Mouse (Mus musculus) megakaryocyte, embryonic 14.5 days (primary cell): ENCODE measurements around the gene Pdk2. TPM values are rescaled to one million over a fixed set of nuclear protein-coding genes. Genes with fewer than 3 reads are reported as not detected.

Source experiments
- H3K27me3 ChIP-seq: replicated peaks from 2 replicates; pipeline ENCODE3; 2012; ENCODE audit warnings: inconsistent platforms
- H3K36me3 ChIP-seq: replicated peaks from 2 replicates; pipeline ENCODE3; 2012; ENCODE audit warnings: low read length, inconsistent platforms, mixed read lengths
- H3K4me1 ChIP-seq: 2 replicates; pipeline ENCODE4 v1.6.1; 2012; ENCODE audit warnings: inconsistent platforms
- H3K4me3 ChIP-seq: replicated peaks from 2 replicates; pipeline ENCODE3; 2012; ENCODE audit warnings: moderate library complexity, mild to moderate bottlenecking, inconsistent platforms
- H3K9me3 ChIP-seq: 2 replicates; pipeline ENCODE4 v1.6.1; 2012; ENCODE audit warnings: inconsistent platforms
- FLI1 ChIP-seq: IDR thresholded peaks from 2 replicates; pipeline ENCODE4 v1.6.1; 2012; ENCODE audit warnings: low read length, inconsistent platforms, mixed read lengths
- GATA1 ChIP-seq: IDR thresholded peaks from 3 replicates; pipeline ENCODE4 v1.6.1; 2012; ENCODE audit warnings: mixed read lengths, low read length, inconsistent platforms, borderline replicate concordance
- polyA plus RNA-seq: library from polyadenylated mRNA; stranded (reverse); fragments of >175 nt; gene quantifications from 2 replicates; pipeline ENCODE4 v1.2.3, GENCODE M21; 2012; ENCODE audit warnings: low replicate concordance; ENCODE audit not compliant: insufficient read depth

Pdk2 gene
- 35.1 and 38.6 TPM in 2 replicates for polyA plus RNA-seq

DNA sequence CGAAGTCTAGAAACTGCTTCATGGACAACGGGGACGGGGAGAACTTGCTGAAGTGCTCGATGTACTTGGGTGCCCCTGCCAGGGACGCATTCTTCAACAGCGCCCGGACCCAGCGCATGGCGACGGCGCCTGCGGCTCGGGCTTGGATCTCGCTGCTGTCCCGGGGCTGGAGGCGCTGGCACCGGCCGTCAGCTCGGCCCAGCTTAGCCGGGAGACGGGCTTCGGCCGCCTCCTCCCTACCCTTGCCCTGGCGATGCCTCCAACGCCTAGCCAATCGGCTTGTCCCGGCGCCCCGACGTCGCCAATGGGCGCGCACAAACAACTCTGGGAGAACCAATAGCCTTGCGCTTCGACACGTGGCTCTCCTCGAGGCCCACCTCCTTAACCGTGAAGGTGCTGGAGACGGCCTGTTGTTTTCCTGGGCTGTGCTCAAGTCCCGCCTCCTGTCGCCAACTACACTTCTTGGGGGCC is at the start of gene Pdk2:
Gene Pdk2, minus strand, starts transcription at position 216 of the 471 bp plus-strand sequence.
- H3K27me3 ChIP-seq: peaks cover 66% of the 10 kb centered on the region
- H3K4me3 ChIP-seq: peak within 1 kb of the TSS; percentile 97
- peaks cover 37% of the 10 kb centered on the region for H3K36me3 ChIP-seq
- no peak for TF ChIP-seq FLI1
- TF ChIP-seq GATA1: no peak
- H3K4me1 ChIP-seq: peaks cover 45% of the 10 kb centered on the region
- H3K9me3 ChIP-seq: no peaks in the 10 kb centered on the region

DNA sequence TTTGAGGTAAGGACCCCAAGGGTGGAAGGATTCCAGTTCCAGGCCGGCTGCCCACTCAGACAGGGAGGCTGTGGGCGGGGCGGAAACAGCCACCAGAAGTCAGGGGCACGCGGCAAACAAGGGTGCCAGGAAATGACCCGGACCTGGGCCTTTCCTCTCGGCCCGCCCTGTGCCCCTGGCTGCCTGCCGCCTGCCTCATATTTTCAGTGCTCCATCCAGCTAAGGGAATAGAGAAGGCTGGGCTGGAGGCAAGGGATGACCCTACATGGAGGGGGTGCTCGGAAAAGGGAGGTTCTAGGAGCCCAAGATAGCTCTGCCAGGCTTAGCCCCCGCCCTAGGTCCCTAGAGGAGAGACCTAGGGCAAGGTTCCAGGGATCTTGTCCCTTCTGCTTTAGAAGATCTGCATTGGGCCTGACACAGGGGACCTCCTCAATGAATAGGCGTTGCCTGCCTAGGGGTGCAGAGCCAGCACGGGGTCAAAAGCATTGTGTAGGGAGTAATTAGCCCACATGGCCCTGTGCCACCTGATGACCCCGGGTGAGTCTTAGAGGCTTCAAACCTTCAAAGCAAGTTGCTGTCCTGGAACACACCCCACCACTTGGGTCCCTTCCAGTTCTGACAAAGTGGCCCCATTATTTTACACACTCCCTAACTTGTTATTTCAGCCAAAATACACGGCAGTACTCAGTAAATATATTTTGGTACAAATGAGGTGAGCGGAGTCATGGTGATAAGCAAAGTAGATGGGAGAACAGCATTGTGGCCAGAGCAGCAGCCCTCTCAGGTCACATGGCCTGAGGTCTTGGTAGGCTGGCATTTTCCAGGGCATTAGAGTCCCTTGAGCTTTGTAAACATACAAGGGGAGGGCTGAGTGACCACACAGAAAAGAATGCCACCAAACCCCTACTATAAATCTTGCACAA is 48.0 kb upstream of the Pdk2 start:
- Histone ChIP-seq H3K4me3 (no peak overlapping the region), H3K4me1 (peaks cover 15% of the 10 kb centered on the region), H3K9me3 (peaks cover 2% of the 10 kb centered on the region), H3K36me3 (no peaks in the 10 kb centered on the region), H3K27me3 (peaks cover 70% of the 10 kb centered on the region)
- no peak for TF ChIP-seq GATA1
- no peak for TF ChIP-seq FLI1

DNA sequence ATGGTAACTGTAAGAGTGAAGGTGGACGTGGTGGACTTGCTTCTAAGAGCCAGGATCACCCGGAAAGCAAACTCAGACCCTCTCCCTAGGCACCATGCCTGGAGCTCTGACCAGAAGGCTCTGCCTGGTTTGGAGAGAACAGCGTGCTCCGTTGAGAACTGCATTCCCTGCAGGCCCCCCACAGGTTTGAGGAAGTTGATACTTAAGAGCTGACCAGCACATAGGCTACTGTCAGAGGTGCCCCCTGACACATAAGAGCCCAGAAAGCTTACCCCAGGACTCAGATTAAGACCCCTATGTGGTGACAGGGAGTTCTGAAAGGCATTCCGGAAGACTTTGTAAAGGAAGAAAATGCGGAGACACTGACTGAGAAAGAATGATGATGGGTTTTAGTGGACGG is 47.1 kb upstream of the Pdk2 start:
- Histone ChIP-seq H3K4me1 (peaks cover 15% of the 10 kb centered on the region), H3K27me3 (peaks cover 77% of the 10 kb centered on the region), H3K9me3 (no peaks in the 10 kb centered on the region; the same call in 1 of the 2 replicates), H3K4me3 (no peak overlapping the region), H3K36me3 (no peaks in the 10 kb centered on the region)
- TF ChIP-seq GATA1 (no peak), FLI1 (no peak)

DNA sequence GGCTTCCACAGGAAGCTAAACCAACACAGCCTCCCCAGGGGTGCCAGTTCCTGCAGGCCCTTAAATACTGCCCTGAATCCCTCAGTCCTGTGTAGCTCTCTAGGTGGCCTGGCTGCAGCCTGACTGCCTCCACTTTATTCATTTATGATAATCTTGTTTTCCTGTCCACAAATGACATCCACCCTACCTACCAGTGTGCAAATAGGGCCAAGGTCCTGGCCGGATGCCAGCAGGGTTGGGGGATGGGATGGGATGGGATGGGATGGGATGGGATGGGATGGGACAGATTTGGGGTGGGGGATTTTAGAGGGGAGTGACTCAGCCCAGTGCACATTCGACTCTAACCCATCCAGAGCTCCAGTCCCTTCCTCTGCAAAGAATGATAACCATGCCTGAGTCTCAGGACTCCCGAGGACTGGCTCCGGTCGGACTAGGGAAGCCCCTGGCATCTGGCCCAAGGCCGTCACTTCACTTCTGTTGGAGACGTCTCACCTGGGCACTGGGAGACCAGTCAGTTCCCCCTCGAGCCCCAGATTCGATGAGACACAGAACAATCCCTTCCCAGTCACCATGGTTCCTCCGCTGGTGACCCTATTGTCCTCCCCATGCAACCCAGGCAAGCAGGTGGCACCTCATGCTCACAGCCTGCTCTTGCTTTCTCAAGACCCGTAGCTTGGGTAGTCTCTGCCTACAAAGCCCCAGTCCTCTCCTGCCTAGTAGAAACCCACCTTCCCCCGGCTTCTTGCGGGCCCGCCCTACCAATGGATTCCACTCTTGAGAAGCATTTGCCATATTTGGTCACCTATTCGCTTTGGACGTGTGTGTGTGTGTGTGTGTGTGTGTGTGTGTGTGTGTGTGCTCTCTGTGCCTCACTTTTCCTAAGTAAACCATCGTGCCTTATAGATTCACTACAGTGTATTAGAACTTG is 46.4 kb upstream of the Pdk2 start:
- H3K4me3 ChIP-seq: no peak overlapping the region
- peaks cover 8% of the 10 kb centered on the region for H3K4me1 ChIP-seq
- H3K9me3 ChIP-seq: no peaks in the 10 kb centered on the region
- peaks cover 77% of the 10 kb centered on the region for H3K27me3 ChIP-seq
- TF ChIP-seq FLI1: no peak
- TF ChIP-seq GATA1: no peak
- no peaks in the 10 kb centered on the region for H3K36me3 ChIP-seq

DNA sequence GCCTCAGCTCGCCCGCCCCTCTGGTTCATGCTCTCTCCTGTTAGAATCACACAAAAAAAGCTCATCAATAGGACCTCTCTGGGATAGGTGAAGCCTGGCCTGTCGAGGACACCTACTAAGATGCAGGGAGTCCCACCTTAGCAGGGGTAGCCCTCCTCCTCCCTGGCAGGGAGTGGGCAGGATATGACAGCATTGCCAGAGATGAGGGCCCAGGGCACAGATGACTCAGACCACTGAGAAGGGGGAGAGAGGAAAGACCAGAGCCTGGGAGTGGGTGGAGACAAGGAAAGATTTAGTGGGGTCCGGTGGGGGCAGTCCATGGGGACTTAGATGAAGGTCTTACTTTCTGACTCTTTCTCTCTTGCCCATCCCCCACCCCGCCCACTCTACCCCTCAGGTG is 45.1 kb upstream of the Pdk2 start:
- Histone ChIP-seq H3K4me1 (peaks cover 8% of the 10 kb centered on the region), H3K27me3 (peaks cover 81% of the 10 kb centered on the region), H3K4me3 (no peak overlapping the region), H3K9me3 (no peaks in the 10 kb centered on the region), H3K36me3 (no peaks in the 10 kb centered on the region)
- no peak for TF ChIP-seq GATA1
- no peak for TF ChIP-seq FLI1

DNA sequence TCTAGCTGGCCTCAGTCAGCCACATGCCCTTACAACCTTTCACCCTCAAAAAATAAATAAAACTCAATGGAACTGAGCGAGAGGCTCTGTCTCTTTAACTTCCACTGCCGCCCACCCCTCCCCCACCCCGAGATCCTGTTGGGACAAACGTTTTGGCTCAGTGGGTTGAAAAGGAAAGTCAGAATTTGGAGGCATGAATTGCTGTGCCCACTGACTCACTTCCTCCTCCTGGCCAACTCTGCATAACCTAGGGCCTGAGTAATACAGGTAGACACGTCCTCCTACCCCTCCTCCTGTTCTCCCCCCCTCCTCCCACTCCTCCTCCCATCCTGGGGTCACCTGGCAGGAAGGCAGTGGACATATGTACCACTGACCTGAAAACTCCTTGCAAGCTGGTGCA is 44.6 kb upstream of the Pdk2 start:
- H3K4me3 ChIP-seq: no peak overlapping the region
- H3K36me3 ChIP-seq: no peaks in the 10 kb centered on the region
- H3K27me3 ChIP-seq: peaks cover 85% of the 10 kb centered on the region
- H3K4me1 ChIP-seq: peaks cover 8% of the 10 kb centered on the region
- no peaks in the 10 kb centered on the region for H3K9me3 ChIP-seq
- TF ChIP-seq FLI1: no peak
- TF ChIP-seq GATA1: no peak

DNA sequence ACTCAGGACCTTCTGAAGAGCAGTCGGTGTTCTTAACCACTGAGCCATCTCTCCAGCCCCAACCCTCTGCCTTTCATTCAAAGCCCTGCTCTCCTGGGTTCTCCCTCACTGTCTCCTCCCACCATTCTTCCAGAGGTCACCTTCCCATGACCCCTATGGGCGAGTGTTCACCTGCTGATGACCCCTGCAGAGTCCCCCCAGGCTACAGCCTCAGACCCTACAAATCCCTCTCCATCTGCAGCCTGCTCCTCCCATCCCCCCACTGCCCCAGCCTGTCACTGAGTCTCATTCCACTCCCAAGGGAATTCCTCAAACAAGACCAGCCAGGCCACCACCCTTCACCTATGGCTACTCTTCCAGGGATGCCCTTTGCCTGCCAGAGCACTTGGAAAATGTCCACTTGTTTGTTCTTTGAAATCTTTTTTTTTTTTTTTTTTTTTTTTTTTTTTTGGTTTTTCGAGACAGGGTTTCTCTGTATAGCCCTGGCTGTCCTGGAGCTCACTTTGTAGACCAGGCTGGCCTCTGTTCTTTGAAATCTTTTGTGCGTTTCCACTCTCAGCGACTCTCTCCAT is 43.7 kb upstream of the Pdk2 start:
- Histone ChIP-seq H3K27me3 (peaks cover 90% of the 10 kb centered on the region), H3K4me3 (no peak overlapping the region), H3K36me3 (no peaks in the 10 kb centered on the region), H3K4me1 (peaks cover 8% of the 10 kb centered on the region), H3K9me3 (no peaks in the 10 kb centered on the region)
- no peak; the same call in 1 of the 2 replicates for TF ChIP-seq FLI1
- no peak for TF ChIP-seq GATA1

DNA sequence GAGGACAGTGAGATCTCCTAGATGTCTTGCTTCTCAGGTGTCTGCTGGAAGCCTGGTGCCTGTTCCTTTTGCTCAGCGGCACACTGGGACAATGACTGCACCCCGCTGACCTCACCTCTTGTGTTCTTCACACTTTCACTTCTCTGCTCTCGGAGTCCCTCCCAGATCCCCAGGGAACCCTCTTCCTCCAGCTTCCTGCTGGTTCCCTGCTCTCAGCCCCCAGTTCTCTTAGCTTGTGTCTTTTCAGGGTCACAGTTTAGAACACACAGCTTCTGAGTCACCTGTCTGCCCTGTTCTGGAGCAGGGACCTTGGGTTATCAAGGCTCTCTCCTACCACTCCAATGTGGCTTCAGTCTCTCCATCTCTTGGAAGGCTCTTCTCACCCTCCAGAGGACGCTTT is 43.0 kb upstream of the Pdk2 start:
- Histone ChIP-seq H3K4me3 (no peak overlapping the region), H3K36me3 (no peaks in the 10 kb centered on the region), H3K9me3 (no peaks in the 10 kb centered on the region), H3K4me1 (peaks cover 14% of the 10 kb centered on the region), H3K27me3 (peaks cover 93% of the 10 kb centered on the region)
- TF ChIP-seq GATA1: no peak
- TF ChIP-seq FLI1: no peak

DNA sequence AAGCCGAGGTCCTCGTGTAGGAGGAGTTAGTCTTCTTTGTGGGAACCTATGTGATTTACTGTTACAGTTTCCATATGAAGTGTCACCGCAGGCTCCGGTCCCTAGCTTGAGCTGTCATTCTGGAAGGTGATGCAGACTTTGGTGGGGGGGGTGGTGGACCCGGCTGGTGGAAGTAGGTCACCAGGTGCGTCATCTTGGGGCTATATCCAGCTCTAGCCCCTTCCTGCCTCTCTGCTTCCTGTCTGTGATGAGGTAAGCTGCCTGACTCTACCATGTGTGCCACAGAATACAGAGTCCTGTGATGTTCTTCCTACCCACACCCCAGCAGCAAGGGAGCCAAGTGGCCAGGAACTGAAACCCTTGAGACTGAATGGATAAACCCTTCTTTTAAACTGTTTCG is 41.7 kb upstream of the Pdk2 start:
- no peak overlapping the region for H3K4me3 ChIP-seq
- TF ChIP-seq FLI1: no peak
- TF ChIP-seq GATA1: no peak
- H3K9me3 ChIP-seq: no peaks in the 10 kb centered on the region
- no peaks in the 10 kb centered on the region for H3K36me3 ChIP-seq
- peaks cover 10% of the 10 kb centered on the region for H3K4me1 ChIP-seq
- H3K27me3 ChIP-seq: peaks cover 93% of the 10 kb centered on the region
